Mouse (Mus musculus) bone marrow, adult 2 months (tissue): ENCODE results near the gene Fbxo10.

Source experiments
- CTCF ChIP-seq: fragments of 200-500 bp; IDR thresholded peaks from 2 replicates; pipeline ENCODE4 v1.5.1; 2011; ENCODE audit warnings: low read length, control low read depth; ENCODE audit not compliant: control insufficient read depth, insufficient read depth
- POLR2A ChIP-seq: fragments of 200-500 bp; IDR thresholded peaks from 2 replicates; pipeline ENCODE4 v1.6.1; 2011; ENCODE audit warnings: low read depth, mild to moderate bottlenecking, control low read depth, low read length, borderline replicate concordance; ENCODE audit not compliant: control insufficient read depth

GRCm38 (mm10) chr4:45037455-45038410 lies 46.7 kb downstream of the Fbxo10 start:
- TF ChIP-seq CTCF (no peak), POLR2A (no peak)
